Comparison of ENCODE assay signal across 9 mouse cellular contexts in genomic region chr19:22596715-22597114, GRCm38 (mm10).
DNase-seq lines count a peak whose midpoint lies in the region; ATAC-seq lines count a peak whose summit lies in the region.
"Had no signal": no experiment of that assay in that cellular context is flagged by ENCODE, and none has a peak within 500 bp of the region (broad histone marks: within the 10 kb centered on the region; RNA-seq: fewer than 3 reads in every experiment).

No protein-coding gene starts in this region.

- peak; percentile 7 for DNase-seq in embryo, embryonic 11 days
- DNase-seq in embryo, embryonic 10.5 days (ENCODE audit: low spot score): no peak
- DNase-seq in 3T3-L1 (ENCODE audit: low read depth, low spot score): peak; percentile 19
- DNase-seq in left cerebral cortex, postnatal 14 days (ENCODE audit: low spot score in 2 of 2): peak; percentile 57 to 68
- DNase-seq in testis, postnatal 14 days (ENCODE audit: low spot score): no peak
- no peak for DNase-seq in ovary, postnatal 36 days (ENCODE audit: low spot score)
- DNase-seq in B cell, adult 2 months: no peak
- DNase-seq: heart, adult 11 months had no signal

- ATAC-seq in frontal cortex, adult (ENCODE audit: low TSS enrichment): peak; percentile 96

- intact Hi-C loops in left cerebral cortex, postnatal 14 days (cut with DNase I): no loop called here

Comparison
In these comparisons a context has a peak if more than half of its experiments do, and no peak if none do; other contexts are left out.
1. DNase-seq: peak in embryo, embryonic 11 days (single experiment), 3T3-L1 (single experiment) and left cerebral cortex, postnatal 14 days (2 of 2); none in embryo, embryonic 10.5 days (single experiment), testis, postnatal 14 days (single experiment), ovary, postnatal 36 days (single experiment) and B cell, adult 2 months (0 of 2).